Mouse (Mus musculus) hindbrain, embryonic 12.5 days (tissue): Measurements from ENCODE around the gene Gpc6. TPM values are rescaled to one million over a fixed set of nuclear protein-coding genes. Genes with fewer than 3 reads are reported as not detected.
A peak's percentile ranks its signal among the peaks of the same experiment; 100 is the strongest.

Source experiments
- ATAC-seq: fragments of 200-750 bp; cut with Nextera tagmentation; 2 replicates; pipeline ENCODE4 v1.8.0; 2017; ENCODE audit warnings: moderate TSS enrichment; ENCODE audit not compliant: low FRiP score
- H3K27ac ChIP-seq: fragments of 300-500 bp; sonication (generic); 2 replicates; pipeline ENCODE4 v1.5.1; 2016; ENCODE audit warnings: mild to moderate bottlenecking
- H3K27me3 ChIP-seq: fragments of 300-500 bp; sonication (generic); 2 replicates; pipeline ENCODE4 v1.6.1; 2016; ENCODE audit warnings: mild to moderate bottlenecking
- H3K36me3 ChIP-seq: fragments of 300-500 bp; sonication (generic); 2 replicates; pipeline ENCODE4 v1.6.1; 2016; ENCODE audit warnings: mild to moderate bottlenecking
- H3K4me1 ChIP-seq: fragments of 300-500 bp; sonication (generic); 2 replicates; pipeline ENCODE4 v1.6.1; 2016
- H3K4me2 ChIP-seq: fragments of 300-500 bp; sonication (generic); replicated peaks from 2 replicates; pipeline ENCODE4 v1.6.1; 2016; ENCODE audit warnings: mild to moderate bottlenecking
- H3K4me3 ChIP-seq: fragments of 300-500 bp; sonication (generic); 2 replicates; pipeline ENCODE4 v1.5.1; 2016; ENCODE audit warnings: mild to moderate bottlenecking
- H3K9ac ChIP-seq: fragments of 300-500 bp; sonication (generic); 2 replicates; pipeline ENCODE4 v1.6.1; 2016; ENCODE audit warnings: mild to moderate bottlenecking, moderate library complexity
- H3K9me3 ChIP-seq: fragments of 300-500 bp; sonication (generic); replicated peaks from 2 replicates; pipeline ENCODE4 v1.6.1; 2016; ENCODE audit warnings: mild to moderate bottlenecking
- WGBS: fragments of 180-500 bp; shearing (Covaris S2); methylation state at CpG from one replicate; pipeline ENCODE4 v1.1.7; 2016; 5-methylcytosine and 5-hydroxymethylcytosine counted together
- polyA plus RNA-seq: library from polyadenylated mRNA; unstranded; fragments of >200 nt; fragmentation: Nextera tagmentation; extraction: Ambion mirVana; gene quantifications from 2 replicates; pipeline ENCODE4 v1.2.1, GENCODE M21; 2016

The Gpc6 gene
- polyA plus RNA-seq, 1 experiment from 2014 or later = 35.0 TPM

- H3K9me3 ChIP-seq = no peaks in the 10 kb centered on the region
- 83% methylated on average over 7 of the region's 7 CpGs for WGBS
- peaks cover 5% of the 10 kb centered on the region; the same call in 1 of the 2 replicates for H3K4me1 ChIP-seq
- no peak for ATAC-seq
- H3K4me2 ChIP-seq = no peak overlapping the region
- no peaks in the 10 kb centered on the region for H3K36me3 ChIP-seq
- no peak overlapping the region for H3K9ac ChIP-seq
- no peak overlapping the region for H3K4me3 ChIP-seq
- H3K27ac ChIP-seq = no peak overlapping the region
- H3K27me3 ChIP-seq = no peaks in the 10 kb centered on the region
Measured at GRCm38 (mm10) chr14:117756505-117756904, 831.4 kb downstream of the Gpc6 start.

- Histone ChIP-seq H3K27ac (no peak overlapping the region), H3K9me3 (no peaks in the 10 kb centered on the region), H3K4me3 (no peak overlapping the region), H3K27me3 (no peaks in the 10 kb centered on the region), H3K9ac (no peak overlapping the region), H3K36me3 (no peaks in the 10 kb centered on the region), H3K4me1 (peaks cover 5% of the 10 kb centered on the region; the same call in 1 of the 2 replicates), H3K4me2 (no peak overlapping the region)
- peak; percentile 34; the same call in 1 of the 2 replicates for ATAC-seq
- 39% methylated on average over 6 of the region's 6 CpGs for WGBS
Measured at GRCm38 (mm10) chr14:117757790-117758358, 832.8 kb downstream of the Gpc6 start.

- H3K27me3 ChIP-seq = no peaks in the 10 kb centered on the region
- no peaks in the 10 kb centered on the region for H3K36me3 ChIP-seq
- H3K4me2 ChIP-seq = no peak overlapping the region
- H3K27ac ChIP-seq = no peak overlapping the region
- H3K4me1 ChIP-seq = peaks cover 5% of the 10 kb centered on the region; the same call in 1 of the 2 replicates
- H3K9me3 ChIP-seq = no peaks in the 10 kb centered on the region
- ATAC-seq = peak; percentile 71; the same call in 1 of the 2 replicates
- H3K4me3 ChIP-seq = no peak overlapping the region
- no peak overlapping the region for H3K9ac ChIP-seq
- 64% methylated on average over 4 of the region's 4 CpGs for WGBS
Measured at GRCm38 (mm10) chr14:117760830-117761517, 835.9 kb downstream of the Gpc6 start.

GRCm38 (mm10) chr14:117762934-117763333 is 837.8 kb downstream of the Gpc6 start:
- Histone ChIP-seq H3K27me3 (no peaks in the 10 kb centered on the region), H3K27ac (no peak overlapping the region), H3K4me1 (peaks cover 5% of the 10 kb centered on the region; the same call in 1 of the 2 replicates), H3K4me3 (no peak overlapping the region), H3K4me2 (no peak overlapping the region), H3K36me3 (no peaks in the 10 kb centered on the region), H3K9me3 (no peaks in the 10 kb centered on the region), H3K9ac (no peak overlapping the region)
- ATAC-seq = no peak
- 72% methylated on average over 5 of the region's 5 CpGs for WGBS

GRCm38 (mm10) chr14:117767861-117768260 is 842.7 kb downstream of the Gpc6 start:
- WGBS = 89% methylated on average over 4 of the region's 4 CpGs
- Histone ChIP-seq H3K36me3 (no peaks in the 10 kb centered on the region), H3K4me3 (no peak overlapping the region), H3K27me3 (no peaks in the 10 kb centered on the region), H3K27ac (no peak overlapping the region), H3K4me2 (no peak overlapping the region), H3K9ac (no peak overlapping the region), H3K4me1 (no peaks in the 10 kb centered on the region), H3K9me3 (no peaks in the 10 kb centered on the region)
- no peak for ATAC-seq

GRCm38 (mm10) chr14:117768697-117769096 is 843.6 kb downstream of the Gpc6 start:
- no peak overlapping the region for H3K4me3 ChIP-seq
- 94% methylated on average over 7 of the region's 7 CpGs for WGBS
- H3K9me3 ChIP-seq = no peaks in the 10 kb centered on the region
- no peaks in the 10 kb centered on the region for H3K36me3 ChIP-seq
- ATAC-seq = no peak
- H3K27ac ChIP-seq = no peak overlapping the region
- 0 out of 2 replicates have a peak, but pooled peaks cover 4% of the 10 kb centered on the region for H3K4me1 ChIP-seq
- no peaks in the 10 kb centered on the region for H3K27me3 ChIP-seq
- H3K4me2 ChIP-seq = no peak overlapping the region
- no peak overlapping the region for H3K9ac ChIP-seq

- H3K9me3 ChIP-seq = no peaks in the 10 kb centered on the region
- H3K27me3 ChIP-seq = no peaks in the 10 kb centered on the region
- no peaks in the 10 kb centered on the region for H3K36me3 ChIP-seq
- H3K9ac ChIP-seq = no peak overlapping the region
- peaks cover 12% of the 10 kb centered on the region; the same call in 1 of the 2 replicates for H3K4me1 ChIP-seq
- no peak overlapping the region for H3K27ac ChIP-seq
- 48% methylated on average over 2 of the region's 2 CpGs for WGBS
- H3K4me2 ChIP-seq = no peak overlapping the region
- no peak overlapping the region for H3K4me3 ChIP-seq
- ATAC-seq = peak; percentile 64
Measured at GRCm38 (mm10) chr14:117773373-117773772, 848.3 kb downstream of the Gpc6 start.

- WGBS = 68% methylated on average over 13 of the region's 13 CpGs
- H3K9ac ChIP-seq = no peak overlapping the region
- ATAC-seq = peak; percentile 55
- H3K9me3 ChIP-seq = no peaks in the 10 kb centered on the region
- peaks cover 23% of the 10 kb centered on the region; the same call in 1 of the 2 replicates for H3K4me1 ChIP-seq
- H3K27ac ChIP-seq = peak overlapping the region; percentile 40; the same call in 1 of the 2 replicates
- H3K36me3 ChIP-seq = no peaks in the 10 kb centered on the region
- no peak overlapping the region for H3K4me3 ChIP-seq
- H3K27me3 ChIP-seq = no peaks in the 10 kb centered on the region
- no peak overlapping the region for H3K4me2 ChIP-seq
Measured at GRCm38 (mm10) chr14:117777866-117778500, 852.9 kb downstream of the Gpc6 start.

GRCm38 (mm10) chr14:117778538-117779413 is 853.7 kb downstream of the Gpc6 start:
- H3K9ac ChIP-seq = no peak overlapping the region
- H3K27me3 ChIP-seq = no peaks in the 10 kb centered on the region
- no peaks in the 10 kb centered on the region for H3K36me3 ChIP-seq
- no peak overlapping the region for H3K4me3 ChIP-seq
- no peak for ATAC-seq
- H3K4me2 ChIP-seq = no peak overlapping the region
- peaks cover 22% of the 10 kb centered on the region; the same call in 1 of the 2 replicates for H3K4me1 ChIP-seq
- H3K27ac ChIP-seq = peak overlapping the region; percentile 40
- 72% methylated on average over 15 of the region's 15 CpGs for WGBS
- no peaks in the 10 kb centered on the region for H3K9me3 ChIP-seq

- no peak overlapping the region for H3K4me2 ChIP-seq
- no peak overlapping the region for H3K9ac ChIP-seq
- H3K4me1 ChIP-seq = peaks cover 38% of the 10 kb centered on the region
- no peak for ATAC-seq
- no peaks in the 10 kb centered on the region for H3K27me3 ChIP-seq
- WGBS = 59% methylated on average over 5 of the region's 5 CpGs
- H3K36me3 ChIP-seq = no peaks in the 10 kb centered on the region
- H3K27ac ChIP-seq = no peak overlapping the region
- H3K9me3 ChIP-seq = no peaks in the 10 kb centered on the region
- no peak overlapping the region for H3K4me3 ChIP-seq
Measured at GRCm38 (mm10) chr14:117781724-117782123, 856.6 kb downstream of the Gpc6 start.

- Histone ChIP-seq H3K27ac (no peak overlapping the region), H3K4me1 (peaks cover 29% of the 10 kb centered on the region), H3K9ac (no peak overlapping the region), H3K36me3 (no peaks in the 10 kb centered on the region), H3K27me3 (no peaks in the 10 kb centered on the region), H3K4me3 (no peak overlapping the region), H3K4me2 (no peak overlapping the region), H3K9me3 (no peaks in the 10 kb centered on the region)
- 68% methylated on average over 8 of the region's 8 CpGs for WGBS
- ATAC-seq = peak; percentile 19; the same call in 1 of the 2 replicates
Measured at GRCm38 (mm10) chr14:117783671-117784262, 858.7 kb downstream of the Gpc6 start.
